Mouse (Mus musculus): Measurements from ENCODE around the gene Gm5916. TPM values are rescaled to one million over a fixed set of nuclear protein-coding genes. Genes with fewer than 3 reads are reported as not detected.

Gene Gm5916
- not detected in 2 replicates for polyA plus RNA-seq (2015; fragmentation: Nextera tagmentation; extraction: Ambion mirVana)

- Histone ChIP-seq H3K9ac (no peak within 1 kb of the TSS), H3K4me1 (replicated peaks) (no peaks in the 10 kb centered on the region), H3K27ac (no peak within 1 kb of the TSS), H3K36me3 (no peaks in the 10 kb centered on the region), H3K27me3 (no peaks in the 10 kb centered on the region), H3K9me3 (replicated peaks) (no peaks in the 10 kb centered on the region), H3K4me2 (no peak within 1 kb of the TSS), H3K4me3 (no peak within 1 kb of the TSS)
- no peak for ATAC-seq (replicated peaks; ENCODE audit: insufficient number of reproducible peaks, insufficient read depth, low FRiP score, low read depth)
- 54% methylated on average over 1 of the region's 1 CpGs for WGBS
Measured at GRCm38 (mm10) chr9:36128679-36129078, at the start of gene Gm5916. Gene Gm5916, minus strand, starts transcription at chr9:36128779.

Other genes with a start within 250 kb of the Gm5916 start
- gene 9230113P08Rik, start 220.4 kb downstream of the Gm5916 start, polyA plus RNA-seq (2015; fragmentation: Nextera tagmentation; extraction: Ambion mirVana) = not detected in 2 replicates